Mouse (Mus musculus) forebrain, embryonic 16.5 days (tissue): ENCODE measurements around the gene Cwc25. TPM values are rescaled to one million over a fixed set of nuclear protein-coding genes. Genes with fewer than 3 reads are reported as not detected.

ENCODE experiments used
- ATAC-seq: fragments of 200-750 bp; cut with Nextera tagmentation; 2 replicates; pipeline ENCODE4 v1.8.0; 2017; ENCODE audit warnings: mild to moderate bottlenecking, moderate library complexity
- H3K27ac ChIP-seq: fragments of 300-500 bp; sonication (generic); 2 replicates; pipeline ENCODE4 v1.5.1; 2014; ENCODE audit warnings: low read length, control low read depth
- H3K27me3 ChIP-seq: fragments of 300-500 bp; sonication (generic); replicated peaks from 2 replicates; pipeline ENCODE4 v1.6.1; 2014; ENCODE audit warnings: low read length; ENCODE audit not compliant: control insufficient read depth, insufficient read depth
- H3K36me3 ChIP-seq: fragments of 300-500 bp; sonication (generic); 2 replicates; pipeline ENCODE4 v1.6.1; 2014; ENCODE audit not compliant: control insufficient read depth, insufficient read depth
- H3K4me1 ChIP-seq: fragments of 300-500 bp; sonication (generic); replicated peaks from 2 replicates; pipeline ENCODE4 v1.6.1; 2014; ENCODE audit warnings: low read length; ENCODE audit not compliant: control insufficient read depth, insufficient read depth
- H3K4me2 ChIP-seq: fragments of 300-500 bp; sonication (generic); 2 replicates; pipeline ENCODE4 v1.6.1; 2014; ENCODE audit warnings: mild to moderate bottlenecking, low read length, control low read depth
- H3K4me3 ChIP-seq: fragments of 300-500 bp; sonication (generic); replicated peaks from 2 replicates; pipeline ENCODE4 v1.5.1; 2014; ENCODE audit warnings: mild to moderate bottlenecking, low read length, control low read depth
- H3K9ac ChIP-seq: fragments of 300-500 bp; sonication (generic); replicated peaks from 2 replicates; pipeline ENCODE4 v1.6.1; 2014; ENCODE audit warnings: low read depth, low read length, control low read depth
- H3K9me3 ChIP-seq: fragments of 300-500 bp; sonication (generic); 2 replicates; pipeline ENCODE4 v1.6.1; 2016; ENCODE audit warnings: low read length; ENCODE audit not compliant: control insufficient read depth
- WGBS: fragments of 180-500 bp; shearing (Covaris S2); extraction: QIAGEN DNeasy Blood & Tissue Kit; methylation state at CpG from one replicate; pipeline ENCODE4 v1.1.7; 2014; 5-methylcytosine and 5-hydroxymethylcytosine counted together
- polyA plus RNA-seq: library from polyadenylated mRNA; unstranded; fragments of >200 nt; fragmentation: Nextera tagmentation; extraction: Ambion mirVana; gene quantifications from 2 replicates; pipeline ENCODE4 v1.2.1, GENCODE M21; 2015

Cwc25 gene
- polyA plus RNA-seq, 1 experiment from 2014 or later, result 19.5 TPM

- Histone ChIP-seq H3K36me3 (peaks cover 23% of the 10 kb centered on the region; the same call in 1 of the 2 replicates), H3K4me3 (no peak overlapping the region), H3K27me3 (no peaks in the 10 kb centered on the region), H3K9me3 (no peaks in the 10 kb centered on the region), H3K4me2 (no peak overlapping the region), H3K4me1 (no peaks in the 10 kb centered on the region), H3K27ac (no peak overlapping the region), H3K9ac (no peak overlapping the region)
- 88% methylated on average over 6 of the region's 6 CpGs for WGBS
- ATAC-seq, result no peak
These were observed 7.4 kb downstream of the Cwc25 start for GRCm38 (mm10) chr11:97758942-97759341.

GRCm38 (mm10) chr11:97758125-97758524 is 8.2 kb downstream of the Cwc25 start:
- H3K4me3 ChIP-seq, result no peak overlapping the region
- WGBS, result 90% methylated on average over 1 of the region's 1 CpGs
- H3K36me3 ChIP-seq, result peaks cover 28% of the 10 kb centered on the region
- no peaks in the 10 kb centered on the region for H3K27me3 ChIP-seq
- no peak for ATAC-seq
- H3K27ac ChIP-seq, result no peak overlapping the region
- no peak overlapping the region for H3K9ac ChIP-seq
- H3K9me3 ChIP-seq, result no peaks in the 10 kb centered on the region
- H3K4me1 ChIP-seq, result no peaks in the 10 kb centered on the region
- no peak overlapping the region for H3K4me2 ChIP-seq

DNA sequence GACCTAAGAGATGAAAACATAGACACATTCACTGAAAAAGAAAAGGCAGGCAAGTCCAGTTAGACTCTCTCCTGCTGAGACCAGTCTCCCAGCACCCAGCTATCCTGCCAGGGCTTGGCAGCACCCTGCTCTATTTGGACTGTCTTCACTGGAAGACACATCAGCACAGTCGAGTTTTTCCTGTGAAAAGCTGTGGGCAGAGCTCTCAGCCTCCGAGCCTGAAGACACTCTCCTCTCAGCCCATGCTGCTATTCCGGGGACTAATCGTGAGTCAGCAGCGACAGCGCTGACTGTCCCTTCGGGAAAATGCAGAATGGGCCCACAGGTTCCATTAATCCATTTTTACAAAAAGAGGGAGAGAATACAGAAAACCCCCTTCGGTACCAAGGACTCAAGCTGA is 13.1 kb downstream of the Cwc25 start:
- 90% methylated on average over 8 of the region's 8 CpGs for WGBS
- Histone ChIP-seq H3K27ac (no peak overlapping the region), H3K9ac (no peak overlapping the region), H3K4me2 (no peak overlapping the region), H3K9me3 (no peaks in the 10 kb centered on the region), H3K36me3 (peaks cover 43% of the 10 kb centered on the region), H3K4me3 (no peak overlapping the region), H3K27me3 (no peaks in the 10 kb centered on the region), H3K4me1 (no peaks in the 10 kb centered on the region)
- no peak for ATAC-seq

DNA sequence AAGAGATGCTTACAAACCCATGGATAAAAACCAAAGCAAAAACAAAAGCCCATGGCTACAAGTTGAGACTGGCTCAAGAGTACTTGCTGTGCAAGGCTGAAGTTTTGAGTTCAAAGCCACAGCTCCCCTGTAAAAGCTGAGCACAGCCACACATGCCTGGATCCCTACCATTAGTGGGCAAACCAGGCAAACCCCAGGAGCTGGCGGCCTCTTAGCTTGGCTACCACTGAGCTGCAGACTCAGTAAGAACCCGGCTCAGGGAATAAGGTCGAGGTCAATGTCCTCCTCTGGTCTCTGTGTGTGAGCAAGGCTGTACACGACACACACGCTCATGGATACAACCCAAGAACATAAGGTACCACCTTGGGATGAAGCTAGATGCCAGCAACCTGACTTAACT is 17.9 kb downstream of the Cwc25 start:
- no peak overlapping the region for H3K4me2 ChIP-seq
- 91% methylated on average over 5 of the region's 5 CpGs for WGBS
- no peaks in the 10 kb centered on the region for H3K27me3 ChIP-seq
- no peak for ATAC-seq
- H3K36me3 ChIP-seq, result peaks cover 37% of the 10 kb centered on the region
- H3K27ac ChIP-seq, result no peak overlapping the region
- no peak overlapping the region for H3K4me3 ChIP-seq
- no peak overlapping the region for H3K9ac ChIP-seq
- H3K4me1 ChIP-seq, result peaks cover 2% of the 10 kb centered on the region
- H3K9me3 ChIP-seq, result no peaks in the 10 kb centered on the region

DNA sequence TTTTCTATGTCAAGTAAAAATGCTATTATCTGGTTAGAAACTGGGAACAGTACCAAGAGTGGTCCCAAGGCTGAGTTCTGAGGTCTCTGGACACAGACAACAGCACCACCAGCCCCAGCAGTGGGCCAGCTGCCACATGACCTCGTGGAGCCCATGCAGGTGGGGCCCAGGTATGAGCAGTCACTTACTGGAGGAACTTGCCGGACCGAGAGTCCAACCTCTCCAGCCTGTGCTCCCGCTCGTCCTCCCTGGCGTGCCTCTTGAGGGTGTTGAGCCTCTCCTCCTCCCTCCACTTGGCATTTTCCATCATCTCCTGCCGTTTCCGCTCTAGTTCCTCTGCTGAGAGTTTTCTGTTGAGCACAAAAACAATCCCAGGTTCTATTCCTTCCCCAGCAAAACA is 18.6 kb downstream of the Cwc25 start:
- no peak overlapping the region for H3K9ac ChIP-seq
- H3K36me3 ChIP-seq, result peaks cover 30% of the 10 kb centered on the region
- no peak overlapping the region for H3K27ac ChIP-seq
- peaks cover 9% of the 10 kb centered on the region for H3K4me1 ChIP-seq
- H3K4me3 ChIP-seq, result no peak overlapping the region
- no peak overlapping the region for H3K4me2 ChIP-seq
- ATAC-seq, result no peak
- WGBS, result 92% methylated on average over 8 of the region's 8 CpGs
- no peaks in the 10 kb centered on the region for H3K9me3 ChIP-seq
- H3K27me3 ChIP-seq, result no peaks in the 10 kb centered on the region

GRCm38 (mm10) chr11:97745331-97745721 is 21.0 kb downstream of the Cwc25 start:
- WGBS, result 10% methylated on average over 13 of the region's 13 CpGs
- H3K27me3 ChIP-seq, result no peaks in the 10 kb centered on the region
- peak overlapping the region; percentile 78 for H3K9ac ChIP-seq
- peaks cover 19% of the 10 kb centered on the region for H3K36me3 ChIP-seq
- H3K27ac ChIP-seq, result peak overlapping the region; percentile 16; the same call in 1 of the 2 replicates
- H3K4me2 ChIP-seq, result peak overlapping the region; percentile 46
- ATAC-seq, result no peak
- H3K9me3 ChIP-seq, result no peaks in the 10 kb centered on the region
- H3K4me1 ChIP-seq, result peaks cover 17% of the 10 kb centered on the region
- peak overlapping the region; percentile 83 for H3K4me3 ChIP-seq

- H3K27me3 ChIP-seq, result no peaks in the 10 kb centered on the region
- under 1% methylated on average over 49 of the region's 57 CpGs for WGBS
- peak; percentile 98 for ATAC-seq
These were observed 21.5 kb downstream of the Cwc25 start for GRCm38 (mm10) chr11:97744718-97745330.

GRCm38 (mm10) chr11:97744063-97744717 is 22.2 kb downstream of the Cwc25 start, which contains the start of gene Pip4k2b:
Gene Pip4k2b, minus strand, starts transcription at chr11:97744704.
- H3K4me3 ChIP-seq, result peak within 1 kb of the TSS; percentile 83
- peak within 1 kb of the TSS; percentile 98 for H3K27ac ChIP-seq
- H3K9ac ChIP-seq, result peak within 1 kb of the TSS; percentile 87
- ATAC-seq, result peak; percentile 27
- no peaks in the 10 kb centered on the region for H3K27me3 ChIP-seq
- WGBS, result under 1% methylated on average over 47 of the region's 63 CpGs
- no peaks in the 10 kb centered on the region for H3K9me3 ChIP-seq
- peaks cover 19% of the 10 kb centered on the region for H3K4me1 ChIP-seq
- peaks cover 13% of the 10 kb centered on the region for H3K36me3 ChIP-seq
- H3K4me2 ChIP-seq, result peak within 1 kb of the TSS; percentile 72

More at GRCm38 (mm10) chr11:97744718-97745330, 21.5 kb downstream of the Cwc25 start:
- Histone ChIP-seq H3K4me1 (peaks cover 19% of the 10 kb centered on the region), H3K36me3 (peaks cover 15% of the 10 kb centered on the region), H3K27ac (peak overlapping the region; percentile 98), H3K4me3 (peak overlapping the region; percentile 83), H3K4me2 (peak overlapping the region; percentile 46), H3K9me3 (no peaks in the 10 kb centered on the region), H3K9ac (peak overlapping the region; percentile 87)

DNA sequence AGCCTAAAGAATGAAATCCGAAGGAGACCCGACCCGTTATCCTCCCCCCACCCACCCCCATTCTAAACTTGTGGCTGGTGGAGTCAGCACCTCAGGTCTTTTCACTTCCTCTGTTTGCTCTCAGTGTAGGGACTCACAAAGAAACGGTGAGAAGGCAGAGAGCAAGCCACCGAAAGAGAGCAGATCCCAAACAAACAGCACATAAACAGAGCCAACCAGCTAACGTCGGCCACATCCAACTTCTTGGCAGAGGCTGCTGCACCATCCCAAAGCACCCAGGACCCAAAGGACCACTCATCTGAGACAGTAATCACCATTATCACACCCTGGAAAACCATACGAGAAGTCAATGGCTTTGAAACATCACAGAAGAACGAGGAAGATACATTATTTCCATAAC is 22.9 kb downstream of the Cwc25 start:
- Histone ChIP-seq H3K4me1 (peaks cover 19% of the 10 kb centered on the region), H3K27ac (no peak overlapping the region), H3K9ac (peak overlapping the region; percentile 87), H3K36me3 (peaks cover 13% of the 10 kb centered on the region), H3K9me3 (no peaks in the 10 kb centered on the region), H3K27me3 (no peaks in the 10 kb centered on the region), H3K4me2 (peak overlapping the region; percentile 72), H3K4me3 (peak overlapping the region; percentile 83)
- 32% methylated on average over 9 of the region's 9 CpGs for WGBS
- ATAC-seq, result no peak
